Mouse (Mus musculus) hematopoietic stem cell, adult 5-6 weeks (primary cell): ENCODE measurements around the gene Muc2. TPM values are rescaled to one million over a fixed set of nuclear protein-coding genes. Genes with fewer than 3 reads are reported as not detected.

Experiments
- ATAC-seq, 2 experiments: fragments of 125-278 bp in 1 of 2; replicated peaks in 1 of 2; 2 replicates each; pipeline ENCODE4 v1.8.0; 2016 to 2017; ENCODE audit warnings: inconsistent platforms in 2 of 2, mild to moderate bottlenecking in 2 of 2, moderate number of reproducible peaks in 2 of 2, low read depth in 1 of 2, moderate TSS enrichment in 1 of 2; ENCODE audit not compliant: low FRiP score in 2 of 2, poor library complexity in 2 of 2, severe bottlenecking in 2 of 2, insufficient read depth in 1 of 2, low TSS enrichment in 1 of 2
- total RNA-seq: library from RNA; stranded (forward); fragments of 172-1452, 232-1000 nt; gene quantifications from 2 replicates; pipeline ENCODE4 v1.2.3, GENCODE M21; 2017

The Muc2 gene
- total RNA-seq, 1 experiment from 2014 or later = not detected

DNA sequence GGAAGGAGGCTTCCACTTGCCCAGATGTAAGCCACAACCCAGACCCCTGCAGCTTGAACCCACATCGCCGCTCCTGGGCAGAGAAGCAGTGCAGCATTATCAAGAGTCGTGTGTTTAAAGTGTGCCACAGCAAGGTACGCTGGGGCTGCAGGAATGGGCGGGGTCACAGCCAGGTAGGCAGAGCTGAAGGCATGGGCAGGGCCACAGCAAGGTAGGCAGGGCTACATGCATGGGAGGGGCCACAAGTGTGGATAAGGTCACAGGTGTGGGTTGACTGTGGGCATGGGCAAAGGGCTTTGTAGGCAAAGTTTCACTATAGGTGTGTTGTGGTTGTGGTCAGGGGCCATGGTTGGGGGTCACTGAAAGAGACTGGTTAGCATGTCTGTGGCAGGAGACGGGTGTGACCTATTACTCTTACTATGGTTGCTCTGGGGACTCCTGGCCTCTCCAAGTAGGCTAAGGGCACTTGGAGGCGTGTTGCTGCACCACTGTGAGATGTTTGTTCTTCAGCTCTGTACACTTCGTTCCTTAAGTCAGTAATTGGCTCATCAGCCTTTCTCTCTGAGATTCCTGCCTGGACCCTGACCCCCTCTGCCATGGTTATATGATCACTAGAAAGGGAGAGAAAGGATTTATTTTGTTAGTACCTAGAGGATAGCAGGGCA, 9.5 kb downstream of the Muc2 start:
- no peak for ATAC-seq

DNA sequence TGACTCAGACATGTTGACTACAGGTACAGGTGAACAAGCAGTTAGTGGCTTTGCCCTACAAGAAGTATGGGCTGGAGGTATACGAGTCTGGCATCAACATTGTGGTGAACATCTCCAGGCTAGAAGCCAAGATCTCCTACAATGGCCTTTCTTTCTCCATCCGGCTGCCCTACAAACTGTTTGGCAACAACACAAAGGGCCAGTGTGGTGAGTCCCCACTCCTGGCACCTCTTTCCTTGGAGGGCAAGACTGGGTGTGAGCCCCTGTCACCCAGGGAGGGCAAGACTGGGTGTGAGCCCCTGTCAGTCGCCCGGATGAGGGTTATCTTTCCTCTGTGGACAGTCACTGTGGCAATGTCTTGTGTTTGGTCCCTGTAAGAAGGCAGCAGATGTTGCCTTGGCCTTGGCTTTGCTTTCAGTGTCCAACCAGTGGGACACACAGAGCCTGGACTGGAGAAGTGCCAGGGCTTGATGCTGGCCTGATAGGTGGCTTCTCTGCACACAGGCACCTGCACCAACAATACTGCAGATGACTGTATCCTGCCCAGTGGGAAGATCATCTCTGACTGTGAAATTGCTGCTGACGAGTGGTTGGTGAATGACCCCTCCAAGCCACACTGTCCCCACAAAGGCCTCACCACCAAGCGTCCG, 57.4 kb downstream of the Muc2 start:
- no peak for ATAC-seq

DNA sequence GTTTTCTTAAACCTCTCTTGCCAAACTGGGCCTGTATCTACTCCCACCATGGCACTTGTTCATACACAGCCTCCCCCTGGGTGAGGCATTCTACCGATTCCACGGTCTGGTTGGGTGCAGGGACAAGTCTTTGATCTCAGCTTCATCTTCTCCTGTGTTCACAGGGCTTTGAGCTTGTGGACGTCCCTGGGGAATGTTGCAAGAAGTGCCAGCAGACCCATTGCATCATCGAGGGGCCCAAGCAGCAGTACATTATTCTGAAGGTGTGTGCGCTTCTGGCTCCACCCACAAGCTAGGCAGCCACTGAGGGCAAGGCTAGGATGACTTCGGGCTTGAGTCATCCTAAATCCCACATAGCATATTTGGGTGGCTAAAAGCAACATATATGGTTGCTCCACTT, 62.4 kb downstream of the Muc2 start:
- ATAC-seq = no peak

- peak; percentile 40 to 54; a peak in 1 of 4 replicates for ATAC-seq
These were observed 65.7 kb downstream of the Muc2 start for GRCm38 (mm10) chr7:141755831-141756230.

- no peak for ATAC-seq
These were observed 68.2 kb downstream of the Muc2 start for GRCm38 (mm10) chr7:141758291-141758690.

DNA sequence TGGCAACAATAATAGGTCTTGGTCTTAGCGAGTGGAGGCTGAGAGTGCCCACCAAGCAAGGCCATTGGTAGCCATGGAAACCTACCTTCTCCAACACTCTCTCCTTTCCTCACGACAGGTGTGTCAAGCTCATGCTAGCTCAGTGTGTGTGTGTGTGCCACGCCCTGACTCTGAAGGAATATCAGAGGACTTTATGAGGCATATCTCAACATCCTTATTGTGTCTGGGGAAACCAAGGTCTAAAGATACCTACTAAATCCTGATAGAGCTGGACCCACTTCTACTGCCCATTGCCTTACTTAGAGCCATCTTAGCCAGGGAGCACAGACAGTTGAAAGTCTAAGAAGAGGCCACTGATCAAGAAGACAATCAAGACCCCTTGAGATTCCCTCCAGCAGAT, 80.4 kb downstream of the Muc2 start:
- ATAC-seq = no peak

DNA sequence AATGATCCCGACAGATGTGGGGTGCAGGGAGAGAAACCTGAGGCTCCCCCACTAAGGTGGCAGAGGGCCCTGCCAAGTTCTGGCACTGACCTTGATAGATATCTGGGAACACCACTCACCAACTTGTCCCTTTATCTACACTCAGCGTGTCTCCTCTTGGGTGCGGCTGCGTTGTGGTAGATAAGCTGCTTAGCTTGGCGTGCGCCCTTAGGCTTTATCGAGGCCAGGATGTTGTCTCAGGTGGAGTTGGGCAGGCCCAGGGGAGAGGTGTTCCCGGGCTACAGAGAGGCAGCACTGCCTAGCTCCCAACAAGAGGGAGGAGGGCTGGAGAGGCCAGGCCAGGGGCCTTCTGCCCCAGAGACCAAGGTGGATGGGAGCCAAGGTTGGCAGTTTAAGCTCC, 80.8 kb downstream of the Muc2 start:
- peak; percentile 40 to 46; a peak in 2 of 4 replicates for ATAC-seq

DNA sequence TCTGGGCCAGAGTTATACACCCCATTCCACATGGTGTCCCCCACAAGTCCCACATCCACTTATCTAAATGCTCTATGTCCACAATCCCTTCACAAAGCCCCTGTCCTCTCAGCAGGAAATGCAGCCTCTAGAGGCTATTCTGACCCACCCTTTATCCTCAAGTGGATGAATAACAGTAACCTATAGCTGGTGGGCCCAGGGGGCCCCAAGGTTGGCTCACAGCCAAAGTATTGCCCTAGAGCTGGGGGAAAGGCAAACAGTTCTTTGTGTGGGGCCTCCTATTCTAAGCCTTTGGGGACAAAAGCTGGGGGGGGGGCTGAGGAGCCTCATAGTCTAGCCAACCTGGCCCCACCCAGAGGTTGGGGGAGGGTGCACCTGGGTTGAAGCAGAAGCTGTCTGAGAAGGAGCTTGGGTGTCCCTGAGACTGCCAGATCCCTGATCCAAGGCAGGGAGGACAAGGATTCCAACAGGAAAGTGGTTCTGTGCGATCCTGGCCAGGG, 82.0 kb downstream of the Muc2 start:
- ATAC-seq = no peak

DNA sequence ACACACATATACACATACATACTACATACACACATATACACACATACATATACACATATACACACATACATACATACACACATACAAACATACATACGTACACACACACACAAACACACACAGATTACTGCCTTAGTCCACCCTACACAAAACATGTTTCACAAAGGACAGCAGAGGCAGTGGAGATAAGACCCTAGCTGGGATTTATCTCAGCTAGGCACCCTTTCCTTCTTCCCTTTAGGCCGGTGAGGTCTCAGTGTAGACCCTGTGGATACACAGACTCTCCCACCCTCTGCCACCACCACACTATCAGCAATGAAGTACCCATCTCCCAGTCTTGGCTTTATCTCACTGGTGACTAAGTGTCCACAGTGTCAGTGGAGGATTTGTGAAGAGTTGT, 84.7 kb downstream of the Muc2 start:
- no peak for ATAC-seq

GRCm38 (mm10) chr7:141776199-141776598, 86.1 kb downstream of the Muc2 start:
- no peak for ATAC-seq

DNA sequence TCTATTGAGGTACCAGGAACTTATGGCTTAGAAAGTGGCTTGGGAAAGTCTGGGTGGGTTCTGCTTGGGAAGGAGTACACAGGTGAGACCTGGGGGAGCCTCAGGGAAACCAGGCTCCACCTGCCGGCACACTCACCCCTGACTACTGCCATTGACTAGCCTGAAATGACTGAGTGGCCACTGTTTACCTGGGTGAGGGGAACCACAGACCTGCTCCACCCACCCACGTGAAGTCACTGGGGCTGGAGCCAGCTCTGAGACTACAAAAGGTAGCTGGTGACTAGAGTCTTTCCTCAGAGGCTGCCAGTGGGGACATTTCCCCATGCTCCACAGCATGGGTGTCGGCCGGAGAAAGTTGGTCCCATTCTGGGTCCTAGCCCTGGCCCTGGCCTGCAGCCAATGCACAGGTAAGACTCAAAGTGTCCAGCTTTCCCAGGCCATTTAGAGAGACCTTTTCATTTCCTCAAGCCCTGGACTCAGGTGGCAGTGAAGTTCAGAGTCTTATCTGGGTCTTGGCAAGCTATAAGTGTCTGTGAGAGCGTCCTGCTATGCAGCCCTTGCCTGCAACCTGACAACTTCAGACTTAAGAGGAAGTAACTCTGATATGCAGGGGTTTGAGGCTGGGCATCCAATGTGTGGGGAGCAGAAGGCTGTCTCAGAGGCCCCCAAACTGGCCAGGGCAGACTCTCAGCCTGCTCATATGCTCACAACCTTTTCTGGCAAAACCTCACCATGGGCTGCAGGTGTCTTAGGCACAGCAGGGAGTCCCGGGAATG, 98.7 kb downstream of the Muc2 start, which contains the start of gene Muc5ac:
Gene Muc5ac (plus strand): TSS at position 296 of the 776 bp plus-strand sequence.
- no peak for ATAC-seq

GRCm38 (mm10) chr7:141794251-141794650, 104.1 kb downstream of the Muc2 start:
- ATAC-seq = no peak

DNA sequence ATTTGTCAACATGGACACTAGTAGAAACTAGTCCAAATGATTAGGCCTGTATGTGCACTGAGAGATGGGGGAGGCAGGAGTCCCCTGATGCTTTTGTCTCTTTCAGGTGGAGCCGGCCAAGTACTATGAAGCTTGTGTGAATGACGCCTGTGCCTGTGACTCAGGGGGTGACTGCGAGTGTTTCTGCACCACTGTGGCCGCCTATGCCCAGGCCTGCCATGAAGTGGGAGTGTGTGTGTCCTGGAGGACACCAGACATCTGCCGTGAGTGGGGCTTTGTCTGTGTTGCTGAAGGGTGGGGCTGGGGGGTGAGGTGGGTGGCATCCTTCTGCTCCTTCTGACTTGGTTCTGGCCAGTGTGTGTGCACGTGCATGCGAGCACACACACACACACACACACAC, 113.1 kb downstream of the Muc2 start:
- ATAC-seq = no peak

Other genes starting within 250 kb of the Muc2 start
- gene Pidd1, start 246.3 kb upstream of the Muc2 start, total RNA-seq = 6.5 and 8.5 TPM in 2 replicates
- gene Rplp2, start 243.0 kb upstream of the Muc2 start, total RNA-seq = 1,528 and 3,641 TPM in 2 replicates
- gene Pnpla2, start 235.1 kb upstream of the Muc2 start, total RNA-seq = 15.1 and 15.5 TPM in 2 replicates
- 5.2 and 8.4 TPM in 2 replicates for gene Cracr2b, start 229.2 kb upstream of the Muc2 start, total RNA-seq
- 45.0 and 46.6 TPM in 2 replicates for gene Cd151, start 222.9 kb upstream of the Muc2 start, total RNA-seq
- 26.8 and 30.0 TPM in 2 replicates for gene Polr2l, start 215.2 kb upstream of the Muc2 start, total RNA-seq
- 61.4 and 81.5 TPM in 2 replicates for gene Tspan4, start 215.1 kb upstream of the Muc2 start, total RNA-seq
- 16.6 and 26.5 TPM in 2 replicates for gene Chid1, start 150.5 kb upstream of the Muc2 start, total RNA-seq
- gene Ap2a2, start 128.2 kb upstream of the Muc2 start, total RNA-seq = 38.4 and 40.7 TPM in 2 replicates
- not detected in 2 replicates for gene Muc6, start 35.0 kb upstream of the Muc2 start, total RNA-seq
- gene Muc5ac, start 98.6 kb downstream of the Muc2 start, total RNA-seq = 0.06 and 0.15 TPM in 2 replicates
- 0.05 and 0.06 TPM in 2 replicates for gene Muc5b, start 148.7 kb downstream of the Muc2 start, total RNA-seq
- 30.4 and 30.8 TPM in 2 replicates for gene Tollip, start 228.2 kb downstream of the Muc2 start, total RNA-seq